14 mouse cellular contexts compared by ENCODE assay signal in the genomic region with DNA sequence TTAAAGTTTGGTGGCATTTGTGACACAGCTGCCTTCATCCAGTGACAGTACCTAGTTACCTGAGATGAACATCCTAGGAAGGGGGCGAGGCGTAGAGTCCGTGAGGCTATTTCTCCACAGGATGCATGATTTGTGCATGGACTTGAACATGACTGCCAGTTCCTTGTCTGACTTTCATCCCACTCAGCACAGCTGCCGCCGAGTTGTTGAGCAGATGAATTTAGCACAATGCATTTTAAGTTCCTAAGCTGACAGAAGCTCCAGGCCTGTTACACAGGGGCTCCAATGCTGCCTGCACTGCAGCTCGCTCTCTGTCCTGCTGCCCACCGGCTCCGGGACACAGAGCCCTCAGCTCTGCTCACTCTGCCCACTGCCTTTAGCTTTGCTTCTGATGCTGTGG.
DNase-seq lines count a peak whose midpoint lies in the region; ATAC-seq and TF ChIP-seq lines count a peak whose summit lies in the region.
"Had no signal": no experiment of that assay in that cellular context is flagged by ENCODE, and none has a peak within 500 bp of the region (broad histone marks: within the 10 kb centered on the region; RNA-seq: fewer than 3 reads in every experiment).

No protein-coding gene starts in this region.

- peak; percentile 36 for DNase-seq in forebrain, postnatal 0 days
- no peak for DNase-seq in forebrain, embryonic 10.5 days (ENCODE audit: extremely low spot score, low spot score)
- peak; percentile 45 for DNase-seq in left cerebral cortex, adult 11 months (ENCODE audit: low spot score)
- no peak for DNase-seq in left cerebral cortex, postnatal 4 days
- DNase-seq in right cerebral cortex, postnatal 10 days (ENCODE audit: low spot score in 2 of 2): peak; percentile 49 to 58
- DNase-seq in right cerebral cortex, postnatal 14 days: no peak
- no peak for DNase-seq in lung, postnatal 14 days
- DNase-seq: cerebellum, adult 11 months; cerebellum, postnatal 25 days; heart, adult 18-20 months; kidney, adult 8-10 months; thymus, postnatal 25 days had no signal

- H3K9me3 ChIP-seq in forebrain, postnatal 0 days (ENCODE audit: low read length): no peaks in the 10 kb centered on the region
- no peaks in the 10 kb centered on the region for H3K9me3 ChIP-seq in forebrain, embryonic 10.5 days

- 0 out of 2 replicates have a peak overlapping the region, but pooled peaks have one; percentile 40 for H3K27ac ChIP-seq in forebrain, postnatal 0 days (ENCODE audit: low read depth, low read length)
- no peak overlapping the region for H3K27ac ChIP-seq in forebrain, embryonic 10.5 days
- H3K27ac ChIP-seq: liver, embryonic 14.5 days had no signal

- no peaks in the 10 kb centered on the region for H3K36me3 ChIP-seq in forebrain, postnatal 0 days (ENCODE audit: insufficient read depth)
- no peaks in the 10 kb centered on the region for H3K36me3 ChIP-seq in forebrain, embryonic 10.5 days (replicated peaks)

- intact Hi-C loops in left cerebral cortex, postnatal 4 days (cut with DNase I): no loop called here

- H3K27me3 ChIP-seq in forebrain, postnatal 0 days (ENCODE audit: insufficient read depth, low read length): no peaks in the 10 kb centered on the region
- H3K27me3 ChIP-seq in forebrain, embryonic 10.5 days (ENCODE audit: poor library complexity, severe bottlenecking): no peaks in the 10 kb centered on the region

- H3K4me2 ChIP-seq in forebrain, postnatal 0 days (ENCODE audit: low read depth): no peak overlapping the region

- peaks cover 6% of the 10 kb centered on the region; the same call in 1 of the 2 replicates for H3K4me1 ChIP-seq in forebrain, postnatal 0 days (ENCODE audit: insufficient read depth)
- H3K4me1 ChIP-seq in forebrain, embryonic 10.5 days: peaks cover 44% of the 10 kb centered on the region

- 0 out of 2 replicates have a peak, but pooled peaks have one; percentile 12 for ATAC-seq in forebrain, postnatal 0 days
- ATAC-seq: lung, postnatal 0 days had no signal

- no peak for TF ChIP-seq CTCF in forebrain, postnatal 0 days (IDR thresholded peaks at IDR 0.05; ENCODE audit: low read depth)

- no peak overlapping the region for H3K9ac ChIP-seq in forebrain, postnatal 0 days
- H3K9ac ChIP-seq: liver, embryonic 14.5 days had no signal

- WGBS in forebrain, postnatal 0 days: 72% methylated on average over 8 of the region's 8 CpGs
- 89% methylated on average over 8 of the region's 8 CpGs for WGBS in forebrain, embryonic 10.5 days

- no peak overlapping the region for H3K4me3 ChIP-seq in forebrain, postnatal 0 days (ENCODE audit: low read depth, low read length)
- H3K4me3 ChIP-seq in forebrain, embryonic 10.5 days: no peak overlapping the region

Comparison
In these comparisons a context has a peak if more than half of its experiments do, and no peak if none do; other contexts are left out.
1. DNase-seq: peak in forebrain, postnatal 0 days (single experiment), left cerebral cortex, adult 11 months (single experiment) and right cerebral cortex, postnatal 10 days (2 of 2); none in forebrain, embryonic 10.5 days (single experiment), left cerebral cortex, postnatal 4 days (single experiment), right cerebral cortex, postnatal 14 days (single experiment) and lung, postnatal 14 days (single experiment).